Mouse (Mus musculus): Measurements from ENCODE around the gene Phldb1. TPM values are rescaled to one million over a fixed set of nuclear protein-coding genes. Genes with fewer than 3 reads are reported as not detected.

The Phldb1 gene
- polyA plus RNA-seq, 1 experiment, result 34.1 TPM

- Histone ChIP-seq H3K27me3 (ENCODE audit: control insufficient read depth, insufficient read depth, low read length) (peaks cover 28% of the 10 kb centered on the region), H3K36me3 (ENCODE audit: control insufficient read depth, insufficient read depth, low read length) (no peaks in the 10 kb centered on the region), H3K4me3 (ENCODE audit: low read depth, low read length) (no peak overlapping the region), H3K27ac (ENCODE audit: insufficient read depth, low read depth, low read length) (no peak overlapping the region), H3K4me1 (ENCODE audit: control insufficient read depth, insufficient read depth, insufficient read length, low read length) (peaks cover 9% of the 10 kb centered on the region)
- 69% methylated on average over 2 of the region's 2 CpGs for WGBS
- no peak for TF ChIP-seq POLR2A (IDR thresholded peaks at IDR 0.05; ENCODE audit: low read depth, low read length)
- no peak for TF ChIP-seq CTCF (IDR thresholded peaks at IDR 0.05; ENCODE audit: extremely low read depth, insufficient read length, insufficient replicate concordance, low read depth, low read length)
Observed at GRCm38 (mm10) chr9:44736301-44736700, 1.3 kb upstream of the Phldb1 start.

- WGBS, result 80% methylated on average over 6 of the region's 6 CpGs
- H3K27ac ChIP-seq (ENCODE audit: insufficient read depth, low read depth, low read length), result no peak overlapping the region
- peaks cover 9% of the 10 kb centered on the region for H3K4me1 ChIP-seq (ENCODE audit: control insufficient read depth, insufficient read depth, insufficient read length, low read length)
- TF ChIP-seq CTCF (IDR thresholded peaks at IDR 0.05; ENCODE audit: extremely low read depth, insufficient read length, insufficient replicate concordance, low read depth, low read length) (no peak), POLR2A (IDR thresholded peaks at IDR 0.05; ENCODE audit: low read depth, low read length) (no peak)
- peaks cover 28% of the 10 kb centered on the region for H3K27me3 ChIP-seq (ENCODE audit: control insufficient read depth, insufficient read depth, low read length)
- H3K36me3 ChIP-seq (ENCODE audit: control insufficient read depth, insufficient read depth, low read length), result no peaks in the 10 kb centered on the region
- H3K4me3 ChIP-seq (ENCODE audit: low read depth, low read length), result no peak overlapping the region
Observed at GRCm38 (mm10) chr9:44735886-44736285, 888 bp upstream of the Phldb1 start.

- H3K36me3 ChIP-seq (ENCODE audit: control insufficient read depth, insufficient read depth, low read length), result no peaks in the 10 kb centered on the region
- H3K4me3 ChIP-seq (ENCODE audit: low read depth, low read length), result peak overlapping the region; percentile 68
- TF ChIP-seq POLR2A (IDR thresholded peaks at IDR 0.05; ENCODE audit: low read depth, low read length), result no peak
- no peak for TF ChIP-seq CTCF (IDR thresholded peaks at IDR 0.05; ENCODE audit: extremely low read depth, insufficient read length, insufficient replicate concordance, low read depth, low read length)
- peak overlapping the region; percentile 76 for H3K27ac ChIP-seq (ENCODE audit: insufficient read depth, low read depth, low read length)
- H3K27me3 ChIP-seq (ENCODE audit: control insufficient read depth, insufficient read depth, low read length), result peaks cover 35% of the 10 kb centered on the region
- H3K4me1 ChIP-seq (ENCODE audit: control insufficient read depth, insufficient read depth, insufficient read length, low read length), result peaks cover 9% of the 10 kb centered on the region
- WGBS, result 4% methylated on average over 79 of the region's 79 CpGs
Observed at GRCm38 (mm10) chr9:44733671-44734523, 1.1 kb downstream of the Phldb1 start.

GRCm38 (mm10) chr9:44732921-44733530 is 2.0 kb downstream of the Phldb1 start:
- TF ChIP-seq CTCF (IDR thresholded peaks at IDR 0.05; ENCODE audit: extremely low read depth, insufficient read length, insufficient replicate concordance, low read depth, low read length) (no peak), POLR2A (IDR thresholded peaks at IDR 0.05; ENCODE audit: low read depth, low read length) (no peak)
- 79% methylated on average over 12 of the region's 12 CpGs for WGBS
- peaks cover 35% of the 10 kb centered on the region for H3K27me3 ChIP-seq (ENCODE audit: control insufficient read depth, insufficient read depth, low read length)
- H3K27ac ChIP-seq (ENCODE audit: insufficient read depth, low read depth, low read length), result peak overlapping the region; percentile 14
- H3K4me1 ChIP-seq (ENCODE audit: control insufficient read depth, insufficient read depth, insufficient read length, low read length), result peaks cover 9% of the 10 kb centered on the region
- no peaks in the 10 kb centered on the region for H3K36me3 ChIP-seq (ENCODE audit: control insufficient read depth, insufficient read depth, low read length)
- H3K4me3 ChIP-seq (ENCODE audit: low read depth, low read length), result peak overlapping the region; percentile 68

- no peak overlapping the region for H3K4me3 ChIP-seq (ENCODE audit: low read depth, low read length)
- H3K27ac ChIP-seq (ENCODE audit: insufficient read depth, low read depth, low read length), result no peak overlapping the region
- H3K4me1 ChIP-seq (ENCODE audit: control insufficient read depth, insufficient read depth, insufficient read length, low read length), result peaks cover 9% of the 10 kb centered on the region
- WGBS, result 21% methylated on average over 5 of the region's 5 CpGs
- H3K27me3 ChIP-seq (ENCODE audit: control insufficient read depth, insufficient read depth, low read length), result peaks cover 34% of the 10 kb centered on the region
- no peaks in the 10 kb centered on the region for H3K36me3 ChIP-seq (ENCODE audit: control insufficient read depth, insufficient read depth, low read length)
- no peak for TF ChIP-seq POLR2A (IDR thresholded peaks at IDR 0.05; ENCODE audit: low read depth, low read length)
- no peak for TF ChIP-seq CTCF (IDR thresholded peaks at IDR 0.05; ENCODE audit: extremely low read depth, insufficient read length, insufficient replicate concordance, low read depth, low read length)
Observed at GRCm38 (mm10) chr9:44732130-44732549, 2.9 kb downstream of the Phldb1 start.

- TF ChIP-seq CTCF (IDR thresholded peaks at IDR 0.05; ENCODE audit: extremely low read depth, insufficient read length, insufficient replicate concordance, low read depth, low read length), result no peak
- WGBS, result 76% methylated on average over 5 of the region's 5 CpGs
- no peak overlapping the region for H3K27ac ChIP-seq (ENCODE audit: insufficient read depth, low read depth, low read length)
- H3K27me3 ChIP-seq (ENCODE audit: control insufficient read depth, insufficient read depth, low read length), result peaks cover 6% of the 10 kb centered on the region; the same call in 1 of the 2 replicates
- peaks cover 7% of the 10 kb centered on the region for H3K4me1 ChIP-seq (ENCODE audit: control insufficient read depth, insufficient read depth, insufficient read length, low read length)
- no peaks in the 10 kb centered on the region for H3K36me3 ChIP-seq (ENCODE audit: control insufficient read depth, insufficient read depth, low read length)
- H3K4me3 ChIP-seq (ENCODE audit: low read depth, low read length), result no peak overlapping the region
Observed at GRCm38 (mm10) chr9:44727441-44727840, 7.6 kb downstream of the Phldb1 start.

Data from small intestine, adult 2 months (tissue).